Mouse (Mus musculus): ENCODE measurements around the gene Spint1.

DNA sequence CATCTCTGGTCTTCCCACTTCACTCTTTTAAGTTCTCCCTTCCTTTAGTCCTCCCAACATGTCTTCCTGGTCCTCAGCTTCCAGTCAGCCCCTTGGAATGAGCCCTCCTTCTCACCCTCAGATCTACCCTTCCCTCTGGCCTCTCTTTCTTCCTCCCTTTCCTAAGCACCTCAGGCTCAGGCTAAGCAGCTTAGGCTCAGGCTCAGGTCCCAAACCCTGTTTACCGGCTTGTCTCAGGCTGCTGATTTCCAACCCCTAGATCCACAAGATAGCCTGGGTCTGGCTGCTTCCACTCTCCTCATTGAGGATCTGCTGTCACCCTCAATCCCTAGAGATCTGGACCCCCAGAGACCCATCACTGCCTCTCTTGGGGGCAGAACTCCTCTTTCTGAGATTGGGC lies 39.1 kb upstream of the Spint1 start:
- TF ChIP-seq POLR2A (IDR thresholded peaks at IDR 0.05; ENCODE audit: low read depth, low read length) (no peak), CTCF (IDR thresholded peaks at IDR 0.05; ENCODE audit: extremely low read depth, insufficient read length, insufficient replicate concordance, low read depth, low read length) (no peak)
